Mouse (Mus musculus) activated CD4-positive, CD25-positive, alpha-beta regulatory T cell (primary cell): ENCODE results near the gene Fga. TPM values are rescaled to one million over a fixed set of nuclear protein-coding genes. Genes with fewer than 3 reads are reported as not detected.

Source experiments
- polyA plus RNA-seq, 2 experiments: library from polyadenylated mRNA; unstranded; fragments of 100-300 nt; shearing (Covaris generic); gene quantifications; one replicate each; pipeline ENCODE4 v1.2.1; 2017

Fga gene
- polyA plus RNA-seq, result not detected

DNA sequence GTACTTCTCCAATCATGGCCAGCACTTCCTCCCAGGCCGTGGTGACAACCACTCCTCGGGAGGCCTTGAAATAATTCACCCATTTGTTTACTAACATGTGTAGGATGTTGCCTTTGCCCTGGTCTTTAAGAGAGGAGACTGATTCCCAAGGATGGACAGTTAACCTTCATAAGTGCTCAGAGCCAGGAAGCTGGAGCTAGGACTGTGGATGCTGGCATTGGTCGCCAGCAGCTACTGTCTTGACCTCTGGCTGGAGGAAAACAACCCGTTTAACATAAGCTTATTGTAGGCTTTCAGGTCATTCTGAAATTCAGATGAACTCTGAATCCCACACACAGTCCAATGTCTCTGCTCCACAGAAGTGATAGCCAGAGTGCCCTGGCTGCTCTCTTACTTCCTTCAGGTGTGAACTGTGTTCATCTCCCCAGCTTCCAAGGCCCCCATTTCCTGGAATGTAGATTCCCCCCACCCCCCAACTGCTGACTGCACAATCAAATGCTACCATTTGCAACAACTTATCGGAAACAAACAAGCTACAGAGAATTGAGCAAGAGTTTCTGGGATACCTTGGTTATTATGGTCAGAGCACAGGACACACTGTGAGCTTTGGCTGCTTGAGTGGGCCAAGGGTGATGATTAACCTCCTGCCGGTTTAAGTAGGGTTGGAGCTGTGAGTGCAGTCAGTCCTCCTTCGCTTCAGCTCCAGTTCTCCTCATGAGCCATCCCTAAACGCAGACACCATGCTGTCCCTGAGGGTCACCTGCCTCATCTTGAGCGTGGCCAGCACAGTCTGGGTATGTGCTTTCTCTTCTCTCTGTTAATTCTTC lies at the start of gene Fga:
TSS of gene Fga (plus strand) at position 602 of the 827 bp plus-strand sequence.

DNA sequence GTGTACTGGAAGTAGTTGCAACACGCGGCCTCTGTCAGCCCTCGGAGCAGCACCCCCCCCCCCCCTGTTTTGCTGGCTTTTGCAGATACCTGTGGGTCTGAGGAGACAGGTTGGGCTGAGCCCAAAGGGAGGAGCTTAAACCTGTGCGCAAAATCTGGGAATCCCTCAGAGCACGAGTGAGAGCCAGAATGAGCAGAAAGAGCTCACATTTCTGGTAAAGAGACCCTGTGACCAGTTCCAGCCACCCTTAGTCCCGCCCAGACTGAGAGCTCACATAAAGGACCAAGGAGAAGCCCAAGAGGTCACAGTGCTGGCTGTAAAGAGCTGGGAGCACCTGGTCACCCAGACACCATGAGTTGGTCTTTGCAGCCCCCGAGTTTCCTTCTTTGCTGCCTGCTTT lies 18.3 kb upstream of the Fga start, which contains the start of gene Fgg:
TSS of gene Fgg (plus strand) at position 168 of the 400 bp plus-strand sequence.

DNA sequence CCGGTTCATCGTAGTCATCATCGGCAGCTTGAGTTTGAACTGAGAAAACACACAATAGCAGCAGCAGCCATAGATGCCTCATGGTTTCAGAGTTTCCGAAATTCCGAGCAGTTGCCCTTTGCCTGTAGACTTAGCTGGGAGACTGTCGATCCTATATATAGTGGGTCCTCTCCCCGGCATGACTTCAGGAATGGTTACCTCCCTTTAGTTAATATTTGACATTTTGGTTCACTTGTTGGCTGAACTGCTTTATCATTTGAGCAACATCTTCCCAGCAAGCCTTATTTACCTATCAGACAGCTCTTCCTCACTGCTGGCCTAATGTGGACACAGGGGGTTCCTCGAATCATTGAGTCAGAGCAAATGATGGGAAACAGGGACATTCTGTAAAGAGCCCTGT lies 23.8 kb downstream of the Fga start, which contains the start of gene Fgb:
TSS of gene Fgb (minus strand) at position 184 of the 400 bp plus-strand sequence.

DNA sequence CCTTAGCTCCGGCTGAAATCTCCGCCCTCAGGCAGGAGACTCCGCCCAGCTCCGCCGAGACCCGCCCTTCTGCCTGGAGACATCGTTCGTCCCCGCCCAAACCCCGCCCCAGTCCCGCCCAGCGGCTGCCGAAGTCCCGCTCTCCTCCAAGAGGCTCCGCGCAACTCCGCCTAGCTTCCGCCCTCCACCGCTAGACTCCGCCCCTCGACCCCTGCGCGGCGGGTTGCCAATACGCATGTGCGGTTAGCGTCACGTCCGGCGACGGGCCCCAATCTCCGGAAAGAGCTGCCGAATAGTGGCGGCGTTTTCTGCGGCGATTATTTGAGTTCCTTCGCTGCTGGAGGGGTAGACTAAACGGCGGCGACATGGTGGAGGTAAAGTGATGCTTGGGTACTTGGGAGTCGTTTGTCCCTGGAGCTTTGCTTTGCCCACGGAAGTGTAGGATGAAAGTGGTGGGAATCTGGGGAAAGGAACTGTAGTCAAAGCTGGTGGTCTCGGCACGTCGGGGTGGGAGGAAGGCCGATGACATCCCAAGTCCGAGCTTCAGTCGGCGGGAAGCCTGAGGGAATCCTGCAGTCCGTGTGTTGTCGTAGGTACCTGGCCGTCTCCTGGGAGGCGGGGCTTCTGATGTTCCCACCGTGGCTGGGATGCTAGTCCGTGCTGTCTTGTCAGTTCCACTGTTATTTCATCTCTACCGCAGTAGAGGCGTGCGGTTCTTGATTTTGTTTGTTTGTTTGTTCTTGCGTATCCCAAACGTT lies 29.6 kb downstream of the Fga start, which contains the start of gene Plrg1:
TSS of gene Plrg1 (plus strand) at position 242 of the 758 bp plus-strand sequence.

Other genes with a start within 250 kb of the Fga start
- gene Rbm46, start 149.6 kb upstream of the Fga start, polyA plus RNA-seq, result under 1 TPM in 1 of 2 experiments, not detected in 1; 0.31 TPM
- gene Lrat, start 122.1 kb upstream of the Fga start, polyA plus RNA-seq, result under 1 TPM in 1 of 2 experiments, not detected in 1; 0.29 TPM
- gene Fgg, start 18.4 kb upstream of the Fga start, polyA plus RNA-seq, result not detected
- not detected for gene Fgb, start 23.8 kb downstream of the Fga start, polyA plus RNA-seq
- 10 to 100 TPM; 66.4 to 72.6 TPM for gene Plrg1, start 29.4 kb downstream of the Fga start, polyA plus RNA-seq
- gene Dchs2, start 101.9 kb downstream of the Fga start, polyA plus RNA-seq, result under 1 TPM in 1 of 2 experiments, not detected in 1; 0.12 TPM